Comparison of ENCODE assay signal across 9 mouse cellular contexts in the genomic region with DNA sequence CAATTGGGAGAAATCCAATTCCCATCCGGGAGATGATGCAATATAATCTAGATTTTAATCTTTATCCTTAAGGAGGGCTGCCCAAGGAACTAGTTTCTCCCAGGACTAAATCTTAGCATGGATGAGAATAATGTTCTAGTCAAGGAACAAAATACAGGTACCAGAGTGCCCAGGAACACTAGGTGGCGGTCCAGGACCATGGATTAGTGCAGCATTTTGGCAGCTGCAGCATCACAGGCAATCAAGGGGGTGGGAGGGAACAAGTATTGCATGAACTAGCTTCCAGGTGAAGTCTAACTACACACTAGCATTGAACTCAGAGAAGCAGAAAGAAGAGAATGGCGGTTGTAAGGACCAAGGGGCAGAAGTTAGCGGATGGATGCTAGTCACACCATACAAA. TPM values are rescaled to one million over a fixed set of nuclear protein-coding genes. Genes with fewer than 3 reads are reported as not detected.
DNase-seq lines count a peak whose midpoint lies in the region; ATAC-seq and TF ChIP-seq lines count a peak whose summit lies in the region.
"Had no signal": no experiment of that assay in that cellular context is flagged by ENCODE, and none has a peak within 500 bp of the region (broad histone marks: within the 10 kb centered on the region; RNA-seq: fewer than 3 reads in every experiment).

No protein-coding gene starts in this region.

- H3K27ac ChIP-seq in kidney, embryonic 15.5 days = no peak overlapping the region
- no peak overlapping the region for H3K27ac ChIP-seq in bone marrow, adult 2 months (ENCODE audit: control insufficient read depth, insufficient read depth, low read depth, low read length, poor library complexity)
- H3K27ac ChIP-seq: lung, embryonic 15.5 days had no signal

- peak; percentile 13 for DNase-seq in kidney, adult 18-20 months
- DNase-seq in ES-CJ7 (ENCODE audit: low read depth, low spot score) = peak; percentile 15
- peak; percentile 18 for DNase-seq in kidney, adult 9 months
- peak; percentile 6 for DNase-seq in lung, postnatal 36 days
- DNase-seq in gastrocnemius, postnatal 36 days = no peak

- TF ChIP-seq POLR2A in bone marrow, adult 2 months (IDR thresholded peaks at IDR 0.05; ENCODE audit: borderline replicate concordance, control insufficient read depth, low read depth, low read length) = no peak

- H3K9me3 ChIP-seq in kidney, embryonic 15.5 days (replicated peaks) = no peaks in the 10 kb centered on the region
- H3K9me3 ChIP-seq: lung, embryonic 15.5 days had no signal

- 52% methylated on average over 4 of the region's 4 CpGs for whole genome bisulfite sequencing in kidney, embryonic 15.5 days
- 55% methylated on average over 4 of the region's 4 CpGs for WGBS in bone marrow, adult 2 months

- TF ChIP-seq CTCF in bone marrow, adult 2 months (IDR thresholded peaks at IDR 0.05; ENCODE audit: control insufficient read depth, insufficient read depth, low read length) = peak; percentile 33; the same call in 1 of the 2 replicates

- no peaks in the 10 kb centered on the region for H3K4me1 ChIP-seq in kidney, embryonic 15.5 days
- H3K4me1 ChIP-seq in bone marrow, adult 2 months (ENCODE audit: control insufficient read depth, insufficient read depth, low read length) = no peaks in the 10 kb centered on the region
- H3K4me1 ChIP-seq: lung, embryonic 15.5 days had no signal

- no peak overlapping the region for H3K9ac ChIP-seq in kidney, embryonic 15.5 days
- H3K9ac ChIP-seq: lung, embryonic 15.5 days had no signal

- no peak overlapping the region for H3K4me3 ChIP-seq in kidney, embryonic 15.5 days (replicated peaks)
- H3K4me3 ChIP-seq in bone marrow, adult 2 months (replicated peaks; ENCODE audit: control insufficient read depth, low read depth, low read length) = no peak overlapping the region
- H3K4me3 ChIP-seq: lung, embryonic 15.5 days had no signal

- H3K27me3 ChIP-seq in kidney, embryonic 15.5 days = no peaks in the 10 kb centered on the region
- H3K27me3 ChIP-seq: lung, embryonic 15.5 days had no signal

- H3K4me2 ChIP-seq in kidney, embryonic 15.5 days = no peak overlapping the region
- H3K4me2 ChIP-seq: lung, embryonic 15.5 days had no signal

- no peak for ATAC-seq in kidney, embryonic 15.5 days (replicated peaks; ENCODE audit: low FRiP score)

- intact Hi-C loops in gastrocnemius, postnatal 36 days (cut with DNase I) = no loop called here

- H3K36me3 ChIP-seq in kidney, embryonic 15.5 days = no peaks in the 10 kb centered on the region
- H3K36me3 ChIP-seq: lung, embryonic 15.5 days had no signal

RNA-seq across cellular contexts. Expression of a gene that starts 12.2 kb away (rescaled TPM):
- polyA plus RNA-seq in kidney, embryonic 15.5 days (2015; fragmentation: Nextera tagmentation; extraction: Ambion mirVana) = not detected in 2 replicates
- polyA plus RNA-seq in bone marrow, adult 2 months (2011; ENCODE audit: insufficient read depth, insufficient read length, low replicate concordance, missing spikeins) = not detected in 2 replicates
- total RNA-seq in gastrocnemius, postnatal 36 days (2021) = not detected

RNA-seq across cellular contexts. Expression of a gene that starts 12.6 kb away (rescaled TPM):
- polyA plus RNA-seq in kidney, embryonic 15.5 days (2015; fragmentation: Nextera tagmentation; extraction: Ambion mirVana) = not detected in 2 replicates
- polyA plus RNA-seq in bone marrow, adult 2 months (2011; ENCODE audit: insufficient read depth, insufficient read length, low replicate concordance, missing spikeins) = not detected in 2 replicates
- total RNA-seq in gastrocnemius, postnatal 36 days (2021) = not detected
- polyA plus RNA-seq: lung, embryonic 15.5 days; stomach, embryonic 16.5 days had no signal

Comparison
In these comparisons a context has a peak if more than half of its experiments do, and no peak if none do; other contexts are left out.
1. DNase-seq: peak in kidney, adult 18-20 months (single experiment), ES-CJ7 (single experiment), kidney, adult 9 months (single experiment) and lung, postnatal 36 days (single experiment); none in gastrocnemius, postnatal 36 days (0 of 2).